Mouse (Mus musculus): ENCODE measurements around the gene Tab2.
A peak's percentile ranks its signal among the peaks of the same experiment; 100 is the strongest.
"Not testable (repeated sequence)": the region's sequence is repeated elsewhere in the genome, so short reads cannot be mapped to it uniquely, and the experiment has no call there.

Gene Tab2

GRCm38 (mm10) chr10:7883524-7883923 is 72.5 kb downstream of the Tab2 start:
- peak; percentile 78 for DNase-seq

DNA sequence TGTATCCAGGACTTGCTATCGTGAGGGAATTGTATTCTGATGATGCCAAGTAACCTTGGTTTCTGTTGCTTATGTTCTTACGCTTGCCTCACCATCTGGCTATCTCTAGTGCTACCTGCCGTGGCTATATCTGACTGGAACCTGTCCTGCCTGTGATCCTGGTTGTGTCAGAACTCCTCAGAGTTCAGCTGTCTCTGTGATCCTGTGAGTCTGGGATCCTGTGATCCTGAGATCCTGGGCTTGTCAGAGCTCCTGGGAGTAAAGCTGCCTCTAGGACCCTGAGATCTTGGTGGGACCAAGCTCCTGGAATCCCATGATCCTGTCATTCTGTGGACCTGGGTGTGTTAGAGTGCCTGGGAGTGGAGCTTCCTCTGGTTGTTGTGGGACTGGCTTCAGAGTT is 74.1 kb downstream of the Tab2 start:
- no peak for DNase-seq

DNA sequence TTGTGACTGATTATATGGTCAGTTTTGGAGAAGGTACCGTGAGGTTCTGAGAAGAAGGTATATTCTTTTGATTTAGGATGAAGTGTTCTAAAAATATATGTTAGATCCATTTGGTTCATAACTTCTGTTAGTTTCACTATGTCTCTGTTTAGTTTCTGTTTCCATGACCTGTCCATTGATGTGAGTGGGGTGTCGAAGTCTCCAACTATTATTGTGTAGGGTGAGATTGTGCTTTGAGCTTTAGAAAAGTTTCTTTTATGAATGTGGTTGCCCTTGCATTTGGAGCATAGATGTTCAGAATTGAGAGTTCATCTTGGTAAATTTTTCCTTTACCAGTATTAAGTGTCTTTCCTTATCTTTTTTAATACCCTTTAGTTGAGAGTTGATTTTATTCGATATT is 75.7 kb downstream of the Tab2 start:
- DNase-seq = not testable (repeated sequence)

GRCm38 (mm10) chr10:7874194-7874593 is 81.8 kb downstream of the Tab2 start:
- no peak for DNase-seq

DNA sequence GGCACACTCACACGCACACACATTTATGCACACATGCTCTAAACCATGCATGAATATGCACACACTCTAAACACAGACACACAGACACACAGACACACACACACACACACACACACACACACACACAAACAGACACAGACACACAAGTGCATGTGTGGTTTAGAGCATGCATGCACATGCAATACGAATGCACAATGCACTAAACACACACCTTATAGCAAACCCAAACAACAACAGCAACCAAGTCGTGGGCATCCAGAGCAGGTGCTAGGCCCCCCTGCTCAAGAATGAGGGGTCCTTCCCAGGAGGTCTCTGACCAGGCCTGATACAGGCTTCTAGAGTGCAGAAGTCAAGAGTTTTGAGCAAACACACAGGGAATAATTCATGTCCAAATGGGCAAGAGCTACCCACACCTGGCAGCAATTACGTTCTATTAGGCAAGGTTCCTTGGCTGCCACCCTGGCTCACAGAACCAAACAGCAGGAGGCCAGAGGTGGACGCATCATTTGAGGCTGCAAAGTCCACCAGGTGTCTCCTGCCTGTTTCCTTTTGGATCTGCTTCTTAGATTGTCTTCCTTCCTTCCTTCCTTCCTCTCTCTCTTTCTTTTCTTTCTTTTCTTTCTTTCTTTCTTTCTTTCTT is 84.5 kb downstream of the Tab2 start:
- DNase-seq = no peak

- peak; percentile 15 for DNase-seq
These were observed 85.3 kb downstream of the Tab2 start for GRCm38 (mm10) chr10:7870571-7871315.

DNA sequence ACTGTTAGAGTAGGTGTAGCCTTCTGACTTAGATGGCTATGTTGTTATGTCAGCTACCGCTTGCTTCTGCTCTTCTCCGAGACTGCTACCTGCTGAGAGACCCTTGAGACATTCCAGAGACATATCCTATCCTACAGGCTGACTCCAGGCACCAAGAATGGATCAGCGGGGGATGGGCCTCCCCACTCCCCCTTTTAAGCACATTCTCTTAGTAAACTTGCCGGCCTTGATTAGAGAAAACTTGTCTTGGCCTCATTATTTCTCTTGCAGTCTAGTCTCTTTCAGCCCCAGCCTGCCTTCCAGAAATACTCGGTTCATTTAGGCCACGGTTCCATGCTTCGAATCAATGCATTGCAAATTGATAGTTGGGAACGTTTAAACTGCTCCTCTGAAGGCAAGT is 86.3 kb downstream of the Tab2 start:
- no peak for DNase-seq

DNA sequence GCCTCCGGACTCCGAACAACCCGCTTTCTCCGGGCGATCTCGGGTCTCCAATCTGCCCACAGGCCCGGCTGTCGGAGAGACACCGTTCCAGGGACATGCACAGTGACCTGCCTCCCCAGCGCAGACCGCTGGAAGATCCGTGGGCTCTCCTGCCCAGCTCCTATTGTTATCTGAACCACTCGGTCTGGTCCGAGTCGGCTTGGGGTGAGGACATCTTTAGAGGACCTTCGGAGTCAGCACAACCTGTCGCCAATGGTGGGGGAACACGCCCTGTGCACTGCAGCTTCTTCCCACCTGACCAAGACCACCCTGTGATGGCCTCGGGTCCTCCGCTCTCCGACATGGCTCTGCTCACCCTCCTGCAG is 88.4 kb downstream of the Tab2 start:
- DNase-seq = no peak

GRCm38 (mm10) chr10:7866762-7867665 is 89.0 kb downstream of the Tab2 start:
- DNase-seq = peak; percentile 19

- DNase-seq = no peak
These were observed 91.2 kb downstream of the Tab2 start for GRCm38 (mm10) chr10:7864806-7865205.

- DNase-seq = no peak
These were observed 91.8 kb downstream of the Tab2 start for GRCm38 (mm10) chr10:7864184-7864583.

GRCm38 (mm10) chr10:7863411-7863810 is 92.6 kb downstream of the Tab2 start:
- DNase-seq = no peak

DNA sequence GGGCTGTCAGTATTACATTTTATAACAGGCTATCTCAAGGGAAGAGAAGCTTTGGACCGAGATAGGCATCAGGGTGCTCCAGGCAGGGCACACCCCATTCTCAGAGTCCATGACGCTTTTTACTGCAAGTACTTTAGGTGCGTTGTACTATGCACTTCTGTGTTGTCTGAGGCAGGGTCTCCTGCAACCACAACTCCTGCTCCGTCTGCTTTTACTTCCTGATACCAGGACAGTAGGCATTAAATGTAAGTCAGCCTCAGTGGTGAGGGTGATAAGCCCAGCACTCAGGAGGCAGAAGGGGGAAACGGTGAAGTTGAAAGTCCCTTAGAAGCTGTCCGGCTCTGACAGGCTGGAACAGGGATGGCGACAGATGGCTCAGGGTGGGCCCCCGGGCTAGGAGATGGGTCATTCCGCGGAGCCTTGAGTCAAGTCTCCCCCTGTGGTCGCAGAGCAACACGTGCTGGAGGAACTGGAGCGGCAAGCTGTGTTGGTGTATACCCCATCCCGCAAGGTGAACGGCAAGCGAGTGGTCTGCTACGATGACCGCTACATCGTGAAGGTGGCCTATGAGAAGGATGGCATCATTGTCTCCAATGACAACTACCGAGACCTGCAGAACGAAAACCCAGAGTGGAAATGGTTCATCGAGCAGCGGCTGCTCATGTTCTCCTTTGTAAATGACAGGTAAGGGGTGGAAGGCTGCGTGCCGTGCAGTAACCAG is 93.9 kb downstream of the Tab2 start:
- no peak for DNase-seq

GRCm38 (mm10) chr10:7861259-7861936 is 94.6 kb downstream of the Tab2 start:
- no peak for DNase-seq

- no peak for DNase-seq
These were observed 95.5 kb downstream of the Tab2 start for GRCm38 (mm10) chr10:7860494-7860893.

Data from kidney, adult 9 months (tissue).